ENCODE assay signal across 18 mouse cellular contexts in the genomic region with DNA sequence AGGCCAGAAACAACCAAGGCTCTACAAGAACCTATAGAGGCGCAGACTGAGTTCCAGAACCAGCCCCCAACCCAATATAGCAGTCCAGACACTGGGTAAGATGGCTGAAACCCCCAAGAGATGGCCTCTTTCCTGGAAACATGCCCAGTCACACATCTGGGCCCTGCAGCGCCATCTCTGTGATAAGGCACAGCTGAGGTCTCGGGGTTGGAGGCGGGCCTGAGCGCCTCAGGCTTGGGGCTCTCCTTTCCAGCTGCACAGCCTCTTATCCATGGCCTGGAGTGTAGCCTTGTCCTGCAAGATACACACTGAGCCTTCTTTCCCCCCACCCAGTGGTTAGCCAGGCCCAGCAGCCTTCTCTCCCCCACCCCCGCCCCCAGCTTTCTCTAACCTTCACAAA. TPM values are rescaled to one million over a fixed set of nuclear protein-coding genes. Genes with fewer than 3 reads are reported as not detected.
DNase-seq lines count a peak whose midpoint lies in the region; ATAC-seq and TF ChIP-seq lines count a peak whose summit lies in the region.
"Had no signal": no experiment of that assay in that cellular context is flagged by ENCODE, and none has a peak within 500 bp of the region (broad histone marks: within the 10 kb centered on the region; RNA-seq: fewer than 3 reads in every experiment).

No protein-coding gene starts in this region.

- H3K9ac ChIP-seq in midbrain, embryonic 13.5 days (replicated peaks) = no peak overlapping the region
- H3K9ac ChIP-seq in intestine, embryonic 15.5 days = no peak overlapping the region
- no peak overlapping the region for H3K9ac ChIP-seq in liver, embryonic 14.5 days (replicated peaks)
- H3K9ac ChIP-seq: embryonic facial prominence, embryonic 12.5 days; hindbrain, embryonic 14.5 days; lung, embryonic 14.5 days; midbrain, embryonic 15.5 days had no signal

- no peak for ATAC-seq in midbrain, embryonic 13.5 days
- peak; percentile 59 for ATAC-seq in intestine, embryonic 15.5 days
- ATAC-seq in liver, embryonic 14.5 days (ENCODE audit: insufficient read depth) = peak; percentile 96
- ATAC-seq: midbrain, embryonic 15.5 days had no signal

- H3K4me3 ChIP-seq in midbrain, embryonic 10.5 days = no peak overlapping the region
- no peak overlapping the region for H3K4me3 ChIP-seq in midbrain, embryonic 13.5 days (replicated peaks)
- no peak overlapping the region for H3K4me3 ChIP-seq in intestine, embryonic 15.5 days (replicated peaks)
- no peak overlapping the region for H3K4me3 ChIP-seq in liver, embryonic 14.5 days (ENCODE audit: insufficient read depth in 1 of 2, low read depth in 2 of 2, low read length in 2 of 2)
- H3K4me3 ChIP-seq in left cerebral cortex, adult 2 months = no peak overlapping the region
- H3K4me3 ChIP-seq: embryonic facial prominence, embryonic 12.5 days; gastrocnemius, adult 2 months; midbrain, embryonic 15.5 days had no signal

- 0 out of 2 replicates have a peak, but pooled peaks cover 2% of the 10 kb centered on the region for H3K4me1 ChIP-seq in midbrain, embryonic 10.5 days
- no peaks in the 10 kb centered on the region for H3K4me1 ChIP-seq in midbrain, embryonic 13.5 days (replicated peaks)
- no peaks in the 10 kb centered on the region for H3K4me1 ChIP-seq in intestine, embryonic 15.5 days (replicated peaks)
- peaks cover 12 to 22% of the 10 kb centered on the region in 2 experiments for H3K4me1 ChIP-seq in liver, embryonic 14.5 days (replicated peaks; ENCODE audit: control insufficient read depth in 2 of 2, insufficient read depth in 2 of 2, low read length in 1 of 2)
- H3K4me1 ChIP-seq: embryonic facial prominence, embryonic 12.5 days; midbrain, embryonic 15.5 days had no signal

- H3K27me3 ChIP-seq in midbrain, embryonic 10.5 days (ENCODE audit: low read depth, poor library complexity, severe bottlenecking) = no peaks in the 10 kb centered on the region
- H3K27me3 ChIP-seq in midbrain, embryonic 13.5 days = no peaks in the 10 kb centered on the region
- no peaks in the 10 kb centered on the region for H3K27me3 ChIP-seq in intestine, embryonic 15.5 days (replicated peaks)
- H3K27me3 ChIP-seq in liver, embryonic 14.5 days (ENCODE audit: control insufficient read depth, insufficient read depth, low read length) = no peaks in the 10 kb centered on the region
- H3K27me3 ChIP-seq: embryonic facial prominence, embryonic 12.5 days; midbrain, embryonic 15.5 days had no signal

- 95% methylated on average over 6 of the region's 6 CpGs for WGBS in midbrain, embryonic 10.5 days
- 89% methylated on average over 6 of the region's 6 CpGs for WGBS in midbrain, embryonic 13.5 days
- 88% methylated on average over 6 of the region's 6 CpGs for WGBS in intestine, embryonic 15.5 days
- WGBS in liver, embryonic 14.5 days (ENCODE audit: insufficient replicate concordance) = 36% methylated on average over 6 of the region's 6 CpGs

- intact Hi-C loops in left cerebral cortex, adult 2 months (cut with DNase I) = no loop called here

- 0 out of 2 replicates have a peak overlapping the region, but pooled peaks have one; percentile 3 for H3K27ac ChIP-seq in midbrain, embryonic 10.5 days (replicated peaks)
- no peak overlapping the region for H3K27ac ChIP-seq in midbrain, embryonic 13.5 days
- H3K27ac ChIP-seq in intestine, embryonic 15.5 days = no peak overlapping the region
- peak overlapping the region; percentile 58 for H3K27ac ChIP-seq in liver, embryonic 14.5 days
- H3K27ac ChIP-seq in left cerebral cortex, adult 2 months = no peak overlapping the region
- H3K27ac ChIP-seq: embryonic facial prominence, embryonic 12.5 days; gastrocnemius, adult 2 months; hindbrain, embryonic 14.5 days; macrophage; midbrain, embryonic 15.5 days had no signal

- H3K9me3 ChIP-seq in midbrain, embryonic 10.5 days (replicated peaks) = no peaks in the 10 kb centered on the region
- H3K9me3 ChIP-seq in midbrain, embryonic 13.5 days = no peaks in the 10 kb centered on the region
- H3K9me3 ChIP-seq in intestine, embryonic 15.5 days = no peaks in the 10 kb centered on the region
- H3K9me3 ChIP-seq in liver, embryonic 14.5 days (ENCODE audit: control insufficient read depth, low read length) = no peaks in the 10 kb centered on the region
- H3K9me3 ChIP-seq: midbrain, embryonic 15.5 days had no signal

- peaks cover 13% of the 10 kb centered on the region for H3K36me3 ChIP-seq in midbrain, embryonic 10.5 days
- peaks cover 5% of the 10 kb centered on the region; the same call in 1 of the 2 replicates for H3K36me3 ChIP-seq in midbrain, embryonic 13.5 days
- peaks cover 6% of the 10 kb centered on the region for H3K36me3 ChIP-seq in intestine, embryonic 15.5 days
- no peaks in the 10 kb centered on the region for H3K36me3 ChIP-seq in liver, embryonic 14.5 days (replicated peaks; ENCODE audit: control insufficient read depth, insufficient read depth, low read depth)
- H3K36me3 ChIP-seq: midbrain, embryonic 15.5 days had no signal

- no peak for DNase-seq in midbrain, embryonic 10.5 days (ENCODE audit: low spot score)
- peak; percentile 49 to 67 (median 66) for DNase-seq in liver, embryonic 14.5 days (ENCODE audit: low read depth in 3 of 3, low spot score in 3 of 3)
- DNase-seq in left cerebral cortex, adult 2 months (ENCODE audit: extremely low spot score in 1 of 2, low spot score in 2 of 2) = no peak
- no peak for DNase-seq in gastrocnemius, postnatal 4 days (ENCODE audit: low spot score in 2 of 2)
- no peak for DNase-seq in cerebellum, adult 9-11 months
- DNase-seq: cerebellum, adult 18-20 months; gastrocnemius, adult 2 months; heart, adult 11 months; kidney, adult 18-20 months; layer of hippocampus, postnatal 36 days; left cerebral cortex, postnatal 4 days; lung, embryonic 14.5 days had no signal

- TF ChIP-seq CTCF in liver, embryonic 14.5 days (IDR thresholded peaks at IDR 0.05; ENCODE audit: low read depth) = no peak; the same call in 1 of the 2 replicates
- TF ChIP-seq CTCF in left cerebral cortex, adult 2 months (IDR thresholded peaks at IDR 0.05) = no peak

- peak; percentile 67 for TF ChIP-seq EP300 in liver, embryonic 14.5 days (IDR thresholded peaks at IDR 0.05; ENCODE audit: low read depth)

- H3K4me2 ChIP-seq in midbrain, embryonic 13.5 days (replicated peaks) = no peak overlapping the region
- H3K4me2 ChIP-seq in intestine, embryonic 15.5 days (replicated peaks) = no peak overlapping the region
- peak overlapping the region; percentile 35 for H3K4me2 ChIP-seq in liver, embryonic 14.5 days (ENCODE audit: low read depth)
- H3K4me2 ChIP-seq: embryonic facial prominence, embryonic 12.5 days; hindbrain, embryonic 14.5 days; lung, embryonic 14.5 days; midbrain, embryonic 15.5 days had no signal

RNA-seq across cellular contexts. Expression of a gene that starts 7.0 kb away (rescaled TPM):
- 88.5 and 89.0 TPM in 2 replicates for polyA plus RNA-seq in midbrain, embryonic 10.5 days (2016; fragmentation: Nextera tagmentation; extraction: Ambion mirVana)
- 59.9 and 60.0 TPM in 2 replicates for polyA plus RNA-seq in midbrain, embryonic 13.5 days (2015; fragmentation: Nextera tagmentation; extraction: Ambion mirVana)
- 59.9 and 62.9 TPM in 2 replicates for polyA plus RNA-seq in intestine, embryonic 15.5 days (2015; fragmentation: Nextera tagmentation; extraction: Ambion mirVana)
- polyA plus RNA-seq in liver, embryonic 14.5 days (2012; rRNA removed) = 18.6 and 20.3 TPM in 2 replicates
- 18.7 and 25.2 TPM in 2 replicates for polyA plus RNA-seq in liver, embryonic 14.5 days (2014; fragmentation: Nextera tagmentation; extraction: Ambion mirVana)
- 10 to 100 TPM; 36.6 to 38.4 TPM for total RNA-seq in left cerebral cortex, adult 2 months (2021)
- total RNA-seq in gastrocnemius, postnatal 4 days (2021) = 10 to 100 TPM; 11.9 to 13.6 TPM

RNA-seq across cellular contexts. Expression of a gene that starts 14.0 kb away (rescaled TPM):
- polyA plus RNA-seq in midbrain, embryonic 10.5 days (2016; fragmentation: Nextera tagmentation; extraction: Ambion mirVana) = 16.9 and 18.6 TPM in 2 replicates
- polyA plus RNA-seq in midbrain, embryonic 13.5 days (2015; fragmentation: Nextera tagmentation; extraction: Ambion mirVana) = 12.1 and 13.8 TPM in 2 replicates
- polyA plus RNA-seq in intestine, embryonic 15.5 days (2015; fragmentation: Nextera tagmentation; extraction: Ambion mirVana) = 40.9 and 41.9 TPM in 2 replicates
- polyA plus RNA-seq in liver, embryonic 14.5 days (2012; rRNA removed) = 11.9 and 15.1 TPM in 2 replicates
- polyA plus RNA-seq in liver, embryonic 14.5 days (2014; fragmentation: Nextera tagmentation; extraction: Ambion mirVana) = 19.1 and 20.3 TPM in 2 replicates
- 10 to 100 TPM; 20.9 to 21.4 TPM for total RNA-seq in left cerebral cortex, adult 2 months (2021)
- 10 to 100 TPM; 26.3 to 27.6 TPM for total RNA-seq in gastrocnemius, postnatal 4 days (2021)

RNA-seq across cellular contexts. Expression of a gene that starts 20.4 kb away (rescaled TPM):
- 8.3 and 10.6 TPM in 2 replicates for polyA plus RNA-seq in midbrain, embryonic 10.5 days (2016; fragmentation: Nextera tagmentation; extraction: Ambion mirVana)
- polyA plus RNA-seq in midbrain, embryonic 13.5 days (2015; fragmentation: Nextera tagmentation; extraction: Ambion mirVana) = 15.9 and 16.8 TPM in 2 replicates
- polyA plus RNA-seq in intestine, embryonic 15.5 days (2015; fragmentation: Nextera tagmentation; extraction: Ambion mirVana) = 18.4 and 19.6 TPM in 2 replicates
- 14.3 and 16.8 TPM in 2 replicates for polyA plus RNA-seq in liver, embryonic 14.5 days (2012; rRNA removed)
- 9.5 and 11.6 TPM in 2 replicates for polyA plus RNA-seq in liver, embryonic 14.5 days (2014; fragmentation: Nextera tagmentation; extraction: Ambion mirVana)
- total RNA-seq in left cerebral cortex, adult 2 months (2021) = 10 to 100 TPM; 14.3 to 15.2 TPM
- total RNA-seq in gastrocnemius, postnatal 4 days (2021) = 10 to 100 TPM; 11.9 to 12.7 TPM

RNA-seq across cellular contexts. Expression of a gene that starts 51.7 kb away (rescaled TPM):
- 6.0 and 6.3 TPM in 2 replicates for polyA plus RNA-seq in midbrain, embryonic 10.5 days (2016; fragmentation: Nextera tagmentation; extraction: Ambion mirVana)
- 12.5 and 13.2 TPM in 2 replicates for polyA plus RNA-seq in midbrain, embryonic 13.5 days (2015; fragmentation: Nextera tagmentation; extraction: Ambion mirVana)
- 7.8 and 8.2 TPM in 2 replicates for polyA plus RNA-seq in intestine, embryonic 15.5 days (2015; fragmentation: Nextera tagmentation; extraction: Ambion mirVana)
- polyA plus RNA-seq in liver, embryonic 14.5 days (2012; rRNA removed) = 11.3 and 12.7 TPM in 2 replicates
- 3.6 and 3.9 TPM in 2 replicates for polyA plus RNA-seq in liver, embryonic 14.5 days (2014; fragmentation: Nextera tagmentation; extraction: Ambion mirVana)
- total RNA-seq in left cerebral cortex, adult 2 months (2021) = 10 to 100 TPM; 49.6 to 53.3 TPM
- total RNA-seq in gastrocnemius, postnatal 4 days (2021) = 10 to 100 TPM; 24.7 to 26.2 TPM

RNA-seq across cellular contexts. Expression of a gene that starts 52.2 kb away (rescaled TPM):
- 40.8 and 43.7 TPM in 2 replicates for polyA plus RNA-seq in midbrain, embryonic 10.5 days (2016; fragmentation: Nextera tagmentation; extraction: Ambion mirVana)
- 61.6 and 62.2 TPM in 2 replicates for polyA plus RNA-seq in midbrain, embryonic 13.5 days (2015; fragmentation: Nextera tagmentation; extraction: Ambion mirVana)
- 37.0 and 37.7 TPM in 2 replicates for polyA plus RNA-seq in intestine, embryonic 15.5 days (2015; fragmentation: Nextera tagmentation; extraction: Ambion mirVana)
- 3.4 and 3.6 TPM in 2 replicates for polyA plus RNA-seq in liver, embryonic 14.5 days (2012; rRNA removed)
- 10.8 and 11.8 TPM in 2 replicates for polyA plus RNA-seq in liver, embryonic 14.5 days (2014; fragmentation: Nextera tagmentation; extraction: Ambion mirVana)
- total RNA-seq in left cerebral cortex, adult 2 months (2021) = 10 to 100 TPM; 60.8 to 62.0 TPM
- total RNA-seq in gastrocnemius, postnatal 4 days (2021) = 10 to 100 TPM; 26.6 to 26.7 TPM

Comparison
In these comparisons a context has a peak if more than half of its experiments do, and no peak if none do; other contexts are left out.
1. H3K27ac ChIP-seq: peak in midbrain, embryonic 10.5 days (single experiment) and liver, embryonic 14.5 days (single experiment); none in midbrain, embryonic 13.5 days (single experiment), intestine, embryonic 15.5 days (single experiment) and left cerebral cortex, adult 2 months (single experiment).
2. DNase-seq: peak in liver, embryonic 14.5 days (3 of 3); none in midbrain, embryonic 10.5 days (single experiment), left cerebral cortex, adult 2 months (0 of 2), gastrocnemius, postnatal 4 days (0 of 2) and cerebellum, adult 9-11 months (single experiment).